Mouse (Mus musculus) limb, embryonic 14.5 days (tissue): ENCODE results near the gene Ccsap. TPM values are rescaled to one million over a fixed set of nuclear protein-coding genes. Genes with fewer than 3 reads are reported as not detected.

ENCODE experiments used
- ATAC-seq: fragments of 200-750 bp; cut with Nextera tagmentation; 2 replicates; pipeline ENCODE4 v1.8.0; 2017; ENCODE audit warnings: low read depth, moderate number of reproducible peaks, moderate TSS enrichment; ENCODE audit not compliant: low FRiP score
- DNase-seq: peaks from one replicate; pipeline ENCODE4 v3.0.0-alpha.2; 2015; ENCODE audit warnings: low spot score
- H3K27ac ChIP-seq: fragments of 300-500 bp; sonication (generic); replicated peaks from 2 replicates; pipeline ENCODE4 v1.5.1; 2014; ENCODE audit warnings: low read depth, mild to moderate bottlenecking, low read length, moderate library complexity, mixed read lengths
- H3K27me3 ChIP-seq: fragments of 300-500 bp; sonication (generic); 2 replicates; pipeline ENCODE4 v1.6.1; 2014; ENCODE audit warnings: low read length, mixed read lengths; ENCODE audit not compliant: control insufficient read depth, insufficient read depth
- H3K36me3 ChIP-seq: fragments of 300-500 bp; sonication (generic); 2 replicates; pipeline ENCODE4 v1.6.1; 2014; ENCODE audit warnings: mild to moderate bottlenecking, low read length, moderate library complexity, mixed read lengths; ENCODE audit not compliant: control insufficient read depth, insufficient read depth
- H3K4me1 ChIP-seq: fragments of 300-500 bp; sonication (generic); 2 replicates; pipeline ENCODE4 v1.6.1; 2014; ENCODE audit warnings: antibody characterized with exemption, low read length, mixed read lengths; ENCODE audit not compliant: control insufficient read depth, insufficient read depth
- H3K4me2 ChIP-seq: fragments of 300-500 bp; sonication (generic); replicated peaks from 2 replicates; pipeline ENCODE4 v1.6.1; 2014; ENCODE audit warnings: low read depth, mild to moderate bottlenecking, low read length, moderate library complexity; ENCODE audit not compliant: severe bottlenecking
- H3K4me3 ChIP-seq: fragments of 300-500 bp; sonication (generic); replicated peaks from 2 replicates; pipeline ENCODE4 v1.5.1; 2014; ENCODE audit warnings: low read length
- H3K9ac ChIP-seq: fragments of 300-500 bp; sonication (generic); 2 replicates; pipeline ENCODE4 v1.6.1; 2014; ENCODE audit warnings: mild to moderate bottlenecking, low read depth, low read length, moderate library complexity; ENCODE audit not compliant: severe bottlenecking
- H3K9me3 ChIP-seq: fragments of 300-500 bp; sonication (generic); 2 replicates; pipeline ENCODE4 v1.6.1; 2016; ENCODE audit warnings: low read length; ENCODE audit not compliant: control insufficient read depth
- POLR2A ChIP-seq: fragments of 200-500 bp; IDR thresholded peaks from 2 replicates; pipeline ENCODE4 v1.8.0; 2012; ENCODE audit warnings: inconsistent platforms, mild to moderate bottlenecking, moderate library complexity, borderline replicate concordance; ENCODE audit not compliant: insufficient read depth, insufficient read length; ENCODE audit errors: extremely low read depth
- WGBS: fragments of 180-500 bp; shearing (Covaris S2); extraction: QIAGEN DNeasy Blood & Tissue Kit; methylation state at CpG from one replicate; pipeline ENCODE4 v1.1.7; 2014; 5-methylcytosine and 5-hydroxymethylcytosine counted together
- polyA plus RNA-seq, 2 experiments: library from polyadenylated mRNA; depleted of rRNA in 1 of 2; stranded (reverse) in 1 of 2; unstranded in 1 of 2; fragments of >200 nt; fragmentation: Nextera tagmentation in 1 of 2; extraction: Ambion mirVana in 1 of 2; gene quantifications; 2 replicates each; pipeline versions ENCODE4 v1.2.1 to v1.2.3; 2012 to 2014

Gene Ccsap
- polyA plus RNA-seq, 2 experiments = 3.7 to 4.9 TPM

GRCm38 (mm10) chr8:123854733-123855475 is 5.1 kb downstream of the Ccsap start:
- no peak for TF ChIP-seq POLR2A
- no peaks in the 10 kb centered on the region for H3K9me3 ChIP-seq
- no peak overlapping the region for H3K9ac ChIP-seq
- H3K27ac ChIP-seq = no peak overlapping the region
- ATAC-seq (no peak), DNase-seq (no peak)
- no peak overlapping the region for H3K4me3 ChIP-seq
- no peak overlapping the region for H3K4me2 ChIP-seq
- H3K36me3 ChIP-seq = no peaks in the 10 kb centered on the region
- H3K27me3 ChIP-seq = no peaks in the 10 kb centered on the region
- WGBS = 85% methylated on average over 9 of the region's 9 CpGs
- 0 out of 2 replicates have a peak, but pooled peaks cover 4% of the 10 kb centered on the region for H3K4me1 ChIP-seq

GRCm38 (mm10) chr8:123854252-123854651 is 5.8 kb downstream of the Ccsap start:
- Histone ChIP-seq H3K27me3 (no peaks in the 10 kb centered on the region), H3K9ac (no peak overlapping the region), H3K27ac (no peak overlapping the region), H3K4me1 (0 out of 2 replicates have a peak, but pooled peaks cover 4% of the 10 kb centered on the region), H3K4me3 (no peak overlapping the region), H3K36me3 (no peaks in the 10 kb centered on the region), H3K9me3 (no peaks in the 10 kb centered on the region), H3K4me2 (no peak overlapping the region)
- 100% methylated on average over 1 of the region's 1 CpGs for WGBS
- DNase-seq = no peak
- TF ChIP-seq POLR2A = no peak
- ATAC-seq = no peak

DNA sequence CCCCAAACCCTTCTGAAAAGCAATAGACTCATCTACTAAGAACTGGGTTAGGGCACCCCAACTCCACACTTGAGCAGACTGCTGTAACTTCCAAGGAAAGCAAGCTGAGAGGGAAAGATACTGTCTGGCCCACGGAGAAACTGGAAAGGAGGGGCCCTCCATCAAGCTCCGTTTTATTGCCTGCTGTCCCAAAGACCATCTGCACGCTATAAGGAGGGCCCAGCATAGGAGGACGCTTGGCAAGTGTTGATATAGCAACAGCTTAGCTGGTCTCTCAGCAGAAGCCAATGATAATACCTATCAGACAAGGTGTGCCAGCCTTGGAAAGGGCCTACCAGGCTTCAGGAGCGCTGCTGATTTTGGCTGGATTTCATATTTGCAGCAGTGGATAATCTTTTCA is 8.4 kb downstream of the Ccsap start:
- no peak overlapping the region for H3K4me2 ChIP-seq
- no peak overlapping the region for H3K27ac ChIP-seq
- no peaks in the 10 kb centered on the region for H3K9me3 ChIP-seq
- no peak for ATAC-seq
- no peaks in the 10 kb centered on the region for H3K4me1 ChIP-seq
- TF ChIP-seq POLR2A = no peak
- no peak overlapping the region for H3K4me3 ChIP-seq
- 46% methylated on average over 5 of the region's 5 CpGs for WGBS
- H3K9ac ChIP-seq = no peak overlapping the region
- DNase-seq = no peak
- no peaks in the 10 kb centered on the region for H3K27me3 ChIP-seq
- H3K36me3 ChIP-seq = no peaks in the 10 kb centered on the region

DNA sequence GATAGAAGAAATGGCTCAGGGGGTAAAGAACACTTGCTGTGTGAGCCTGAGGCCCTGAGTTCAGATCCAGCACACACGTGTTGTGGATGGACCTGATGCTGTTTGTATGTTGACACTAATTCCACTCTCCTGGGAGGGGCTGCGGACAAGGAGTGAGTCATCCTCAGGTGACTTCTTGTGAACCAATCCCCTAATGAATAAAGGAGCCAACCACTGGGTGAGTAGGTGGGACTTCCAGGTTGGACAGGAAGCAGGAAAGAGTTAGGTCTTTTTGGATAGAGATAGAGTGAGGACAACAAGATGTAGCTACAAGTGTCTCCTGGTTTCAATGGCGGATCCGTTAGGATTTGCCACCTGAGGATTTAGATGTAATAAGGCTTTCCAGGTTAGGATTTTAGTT is 10.7 kb downstream of the Ccsap start:
- Histone ChIP-seq H3K4me1 (no peaks in the 10 kb centered on the region), H3K9me3 (no peaks in the 10 kb centered on the region), H3K36me3 (no peaks in the 10 kb centered on the region), H3K9ac (no peak overlapping the region), H3K27ac (no peak overlapping the region), H3K4me3 (no peak overlapping the region), H3K27me3 (no peaks in the 10 kb centered on the region), H3K4me2 (no peak overlapping the region)
- ATAC-seq (no peak), DNase-seq (no peak)
- WGBS = 85% methylated on average over 4 of the region's 4 CpGs
- no peak for TF ChIP-seq POLR2A

DNA sequence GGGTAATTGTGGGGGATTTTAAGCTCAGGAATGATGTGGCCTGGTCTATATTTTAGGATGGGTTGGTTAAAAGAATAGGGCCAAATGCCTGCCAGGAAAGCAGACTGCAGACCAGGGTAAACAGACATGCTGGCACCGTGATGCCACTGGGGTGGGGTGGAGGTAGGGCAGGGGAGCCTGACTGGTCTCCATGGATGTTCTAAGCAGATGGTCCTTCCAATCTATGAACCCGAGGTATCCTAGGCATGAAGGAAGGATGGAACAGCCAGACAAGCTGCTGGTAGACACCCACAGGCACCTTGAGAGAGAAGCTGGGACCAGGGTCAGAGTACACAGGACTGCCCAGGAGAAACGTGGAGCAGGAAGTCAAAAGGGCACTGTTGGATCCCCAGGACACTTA is 12.5 kb downstream of the Ccsap start:
- WGBS = 63% methylated on average over 3 of the region's 3 CpGs
- ATAC-seq (no peak), DNase-seq (no peak)

More for the DNA sequence above, 12.5 kb downstream of the Ccsap start:
- H3K27ac ChIP-seq = no peak overlapping the region
- H3K9ac ChIP-seq = no peak overlapping the region
- no peak overlapping the region for H3K4me3 ChIP-seq
- no peaks in the 10 kb centered on the region for H3K4me1 ChIP-seq
- no peaks in the 10 kb centered on the region for H3K27me3 ChIP-seq
- H3K36me3 ChIP-seq = no peaks in the 10 kb centered on the region
- TF ChIP-seq POLR2A = no peak
- H3K4me2 ChIP-seq = no peak overlapping the region
- H3K9me3 ChIP-seq = no peaks in the 10 kb centered on the region
